Mouse (Mus musculus) adrenal gland, postnatal 25 days (tissue): ENCODE results near the gene Dnajc16. TPM values are rescaled to one million over a fixed set of nuclear protein-coding genes. Genes with fewer than 3 reads are reported as not detected.
"Not testable (repeated sequence)": the region's sequence is repeated elsewhere in the genome, so short reads cannot be mapped to it uniquely, and the experiment has no call there.

Source experiments
- DNase-seq: peaks from one replicate; pipeline ENCODE4 v3.0.0; 2021; ENCODE audit warnings: mixed read lengths
- total RNA-seq: library from RNA; stranded (reverse); gene quantifications from 2 replicates; pipeline ENCODE4 v1.2.3, GENCODE M21; 2021

The Dnajc16 gene
- total RNA-seq, 1 experiment from 2014 or later, result 32.2 TPM

DNA sequence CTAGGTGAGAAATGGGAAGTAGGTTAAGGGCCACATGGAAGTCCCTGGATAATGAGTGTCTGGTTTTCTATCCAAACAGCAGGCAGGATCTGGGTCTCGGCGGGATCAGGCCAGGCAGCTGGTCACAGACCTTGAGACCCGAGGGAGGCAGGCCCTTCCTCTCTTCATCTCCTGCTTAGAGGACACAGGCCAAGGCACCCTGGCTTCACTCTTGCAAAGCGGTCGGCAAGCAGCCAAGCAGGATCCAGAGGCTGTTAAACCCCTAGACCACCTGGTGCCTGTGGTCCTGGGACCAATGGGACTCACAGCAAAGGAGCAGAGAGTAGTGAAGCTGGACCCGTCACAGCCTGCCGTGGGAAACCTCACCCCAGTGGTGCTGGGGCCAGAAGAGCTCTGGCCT lies 5.6 kb upstream of the Dnajc16 start:
- DNase-seq, result peak; percentile 16

DNA sequence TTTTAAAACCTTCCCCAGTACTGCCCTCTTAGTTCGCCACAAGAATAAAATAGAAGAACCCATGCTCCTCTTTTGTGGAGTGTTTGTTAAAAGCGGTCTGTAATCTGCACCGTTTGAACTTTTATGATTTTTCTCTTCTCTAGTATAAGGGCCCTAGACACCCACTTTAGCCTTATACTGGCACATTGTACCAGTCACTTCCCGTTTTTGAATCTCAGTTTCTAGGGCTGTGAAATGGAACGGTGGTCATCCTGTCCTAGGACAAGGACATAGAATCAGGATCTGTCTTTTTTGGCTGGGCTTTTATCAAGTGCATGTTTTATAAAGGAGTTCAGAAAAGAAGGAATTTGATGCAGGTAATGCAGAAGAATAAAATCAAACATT lies 3.4 kb upstream of the Dnajc16 start:
- no peak for DNase-seq

DNA sequence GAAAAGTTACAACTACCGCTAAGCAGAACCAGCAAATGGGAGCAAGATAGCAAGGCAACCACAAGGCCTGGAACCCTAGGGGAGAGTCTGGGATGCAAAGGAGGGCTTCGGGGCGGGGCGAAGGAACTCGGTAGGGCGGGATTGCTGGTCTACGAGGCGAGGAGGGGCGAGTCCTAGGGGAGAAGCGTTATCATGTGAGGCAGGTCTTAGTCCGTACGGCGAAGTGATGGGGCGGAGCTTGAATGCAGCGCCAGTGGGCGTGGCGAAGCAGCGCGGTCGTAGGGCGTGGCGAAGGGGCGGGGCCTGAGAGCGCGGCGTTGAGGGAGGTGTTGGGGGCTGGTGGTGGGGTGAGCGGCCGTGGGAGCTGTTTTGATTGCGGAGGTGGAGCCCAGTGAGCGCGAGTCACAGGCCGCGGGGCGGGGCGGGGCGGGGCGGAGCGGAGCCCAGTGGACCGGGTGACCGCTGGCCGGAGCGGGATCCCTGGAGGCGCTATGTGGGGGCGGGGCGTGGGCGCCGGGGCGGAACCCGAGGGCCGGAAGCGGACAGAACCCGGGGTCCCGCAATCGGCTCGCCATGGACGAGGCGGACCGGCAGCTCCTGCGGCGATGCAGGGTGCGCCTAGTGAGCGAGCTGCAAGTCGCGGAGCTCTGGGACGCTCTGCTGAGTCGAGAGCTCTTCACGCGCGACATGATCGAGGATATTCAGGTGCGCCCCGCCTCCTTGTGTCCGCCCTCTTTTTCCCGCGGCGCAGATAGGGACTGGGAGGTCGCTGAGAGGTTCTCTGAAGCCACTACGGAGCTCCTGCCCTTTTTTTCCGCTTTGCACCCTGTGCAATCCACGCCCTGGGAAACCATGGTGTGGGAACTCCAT lies 2.8 kb upstream of the Dnajc16 start, which contains the start of gene Casp9:
TSS of gene Casp9 (plus strand) at position 331 of the 870 bp plus-strand sequence.
- peak; percentile 98 for DNase-seq

DNA sequence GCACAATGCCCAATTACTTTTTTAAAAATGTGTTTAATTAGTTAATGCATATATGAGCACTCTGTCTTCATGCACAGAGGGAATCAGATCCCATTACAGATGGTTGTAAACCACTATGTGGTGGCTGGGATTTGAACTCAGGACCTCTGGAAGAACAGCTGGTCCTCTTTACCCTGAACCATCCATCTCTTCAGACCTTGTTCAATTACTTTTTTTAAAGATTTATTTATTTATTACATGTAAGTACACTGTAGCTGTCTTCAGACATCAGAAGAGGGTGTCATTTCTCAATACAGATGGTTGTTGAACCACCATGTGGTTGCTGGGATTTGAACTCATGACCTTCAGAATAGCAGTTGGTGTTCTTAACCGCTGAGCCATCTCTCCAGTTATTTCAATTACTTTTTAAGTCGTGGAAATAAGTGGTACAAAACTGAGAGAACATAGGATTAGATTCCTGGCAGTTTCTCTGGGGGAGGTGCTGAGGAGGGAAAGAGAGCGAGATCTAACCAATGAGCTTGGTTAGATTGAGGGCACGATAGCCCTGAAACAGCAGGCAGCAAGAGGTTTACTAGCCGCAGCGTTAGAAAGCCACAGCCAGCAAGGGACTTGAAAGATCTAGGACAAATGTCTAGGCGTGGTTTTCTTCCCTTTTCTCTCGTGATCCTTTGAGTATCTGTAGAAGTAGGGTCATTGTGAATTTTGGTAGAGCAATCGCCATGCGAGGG lies 2.0 kb upstream of the Dnajc16 start:
- no peak for DNase-seq

DNA sequence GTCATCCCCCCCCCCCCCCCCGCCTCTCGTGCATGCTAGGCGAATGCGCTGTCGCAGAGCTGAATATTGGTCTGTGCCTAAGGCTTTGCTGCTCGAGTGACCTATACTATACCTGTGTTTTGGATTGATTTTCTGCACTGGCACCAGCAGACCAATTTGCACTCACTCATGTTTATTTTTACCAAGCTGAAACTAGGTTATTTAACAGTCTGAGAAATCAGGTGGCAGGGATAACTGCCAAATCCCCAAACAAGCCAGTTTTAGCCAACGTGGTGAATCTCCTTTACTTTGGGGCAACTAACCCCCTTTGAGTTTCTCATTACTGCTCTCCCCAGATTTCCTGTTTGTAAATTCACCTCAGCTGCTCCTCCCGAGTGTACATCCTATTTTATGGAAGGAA lies 1.2 kb upstream of the Dnajc16 start:
- no peak for DNase-seq

DNA sequence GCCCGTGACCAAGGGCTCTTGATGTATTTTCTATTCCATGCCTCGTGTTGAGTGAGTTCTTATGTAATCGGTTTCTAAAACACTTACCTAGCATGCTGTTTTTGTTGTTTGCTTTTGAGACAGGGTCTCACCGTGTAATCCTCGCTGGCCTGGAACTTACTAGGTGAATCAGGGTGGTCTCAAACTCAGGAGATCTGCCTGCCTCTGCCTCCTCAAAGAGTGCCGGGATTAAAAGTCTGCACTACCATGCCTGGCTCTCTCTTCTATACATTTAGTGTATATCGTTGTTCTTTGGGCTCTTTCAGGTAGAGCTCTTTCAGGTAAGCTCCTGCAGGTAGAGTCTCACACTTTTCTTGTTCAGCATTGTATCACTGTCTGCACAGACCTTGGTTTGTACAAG lies 755 bp upstream of the Dnajc16 start:
- no peak for DNase-seq

DNA sequence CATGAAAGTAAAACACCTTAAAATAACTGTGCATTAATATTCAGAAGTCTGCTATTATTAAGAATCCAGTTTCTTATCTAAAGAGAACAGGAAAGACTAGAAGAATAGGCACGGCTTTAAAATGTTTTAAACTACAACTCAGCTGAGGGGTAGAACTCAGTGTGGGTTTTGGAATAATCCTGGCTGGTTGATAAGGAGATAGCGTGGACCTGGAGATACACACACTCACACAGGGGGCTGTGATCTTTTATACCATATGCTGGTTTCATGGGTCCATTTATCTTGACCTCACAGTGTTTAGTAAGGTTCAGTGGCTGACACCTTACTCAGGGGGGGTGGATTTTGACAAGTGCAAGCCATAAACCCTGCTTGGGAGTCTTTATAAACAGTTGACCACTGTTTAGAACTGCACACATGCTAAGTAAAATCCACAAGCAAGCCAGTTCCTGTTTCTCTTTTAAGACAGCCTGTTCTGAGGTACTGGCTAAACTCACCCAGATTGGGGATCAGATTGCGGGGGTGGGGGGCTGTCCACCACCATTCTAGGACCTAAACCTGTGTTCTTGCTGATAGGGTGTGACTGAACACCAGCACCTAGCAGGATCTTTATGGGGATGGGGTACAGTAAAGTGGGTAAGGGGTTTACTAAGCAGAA lies 1.0 kb downstream of the Dnajc16 start:
- no peak for DNase-seq

DNA sequence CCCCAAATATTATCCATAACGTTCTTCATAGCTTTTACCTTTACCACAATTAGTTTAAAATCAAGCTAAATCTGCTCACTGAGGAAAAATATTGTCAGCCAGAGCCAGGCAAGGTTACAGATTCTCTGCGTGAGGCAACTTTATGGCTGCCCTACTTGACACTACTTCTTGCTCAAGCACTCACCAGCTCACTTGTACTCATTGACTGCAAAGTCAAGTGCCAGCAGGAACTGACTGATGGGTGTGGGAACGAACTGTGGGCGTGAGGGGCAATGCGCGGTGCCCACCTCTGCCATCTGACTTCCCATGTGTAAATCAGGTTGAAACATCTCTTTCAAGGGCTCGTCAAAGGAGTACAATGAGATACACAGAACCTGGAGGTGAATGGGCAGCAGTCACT lies 3.3 kb downstream of the Dnajc16 start:
- no peak for DNase-seq

DNA sequence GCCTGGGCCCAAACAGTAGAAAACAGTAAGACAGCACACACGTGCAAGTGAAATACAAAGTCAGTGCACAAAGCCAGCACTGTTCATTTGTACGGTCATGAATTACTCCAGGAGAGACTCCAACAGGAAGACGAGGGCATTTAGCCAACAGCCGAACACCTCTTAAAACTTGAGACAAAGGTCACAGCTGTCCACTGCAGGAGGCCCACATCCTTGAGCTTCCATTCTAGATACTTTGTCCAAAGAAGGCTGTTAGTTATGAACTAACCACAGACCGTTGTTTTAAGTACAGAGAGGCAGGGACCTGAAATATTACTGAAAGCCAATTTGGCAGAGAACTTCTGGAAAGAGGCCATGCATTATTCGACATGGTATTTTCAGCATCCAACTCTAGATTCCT lies 3.7 kb downstream of the Dnajc16 start:
- no peak for DNase-seq

DNA sequence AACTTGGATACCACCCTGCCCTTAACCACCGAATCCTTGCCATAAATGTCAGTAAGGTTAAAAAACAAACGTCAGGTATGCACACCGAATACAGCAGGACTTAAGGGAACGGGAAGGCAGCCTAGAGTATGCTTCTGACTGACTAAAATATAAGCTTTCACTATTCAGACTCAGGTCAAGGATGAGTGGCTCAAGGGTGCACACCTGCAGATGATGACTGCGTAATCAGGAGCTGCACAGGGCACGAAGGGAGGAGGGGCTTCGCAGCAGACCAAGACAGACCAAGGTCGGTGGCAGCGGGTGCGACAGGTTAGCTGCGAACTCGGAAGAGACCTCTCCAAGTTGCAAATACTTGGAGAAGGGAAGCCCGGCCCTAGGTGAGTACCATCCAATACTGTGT lies 4.6 kb downstream of the Dnajc16 start:
- no peak for DNase-seq

DNA sequence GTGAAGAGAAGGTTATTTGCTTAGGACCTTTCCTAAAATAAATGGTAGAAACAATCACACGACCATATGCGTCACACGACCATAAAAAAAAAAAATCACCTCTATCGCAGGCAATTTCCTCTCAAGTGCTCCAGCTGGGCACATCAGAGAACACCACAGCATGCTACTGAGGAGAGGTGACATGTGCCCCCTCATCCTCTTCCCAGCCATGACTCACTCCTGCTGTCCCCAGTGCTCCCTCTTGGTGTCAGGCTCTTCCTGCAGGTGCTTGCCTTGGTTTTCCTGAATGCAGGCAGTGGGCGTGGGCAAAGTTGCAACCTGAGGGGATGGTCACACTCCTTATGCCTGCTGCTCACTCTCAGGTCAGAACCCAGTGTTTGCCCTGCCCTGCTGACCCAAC lies 5.9 kb downstream of the Dnajc16 start:
- DNase-seq, result no peak

DNA sequence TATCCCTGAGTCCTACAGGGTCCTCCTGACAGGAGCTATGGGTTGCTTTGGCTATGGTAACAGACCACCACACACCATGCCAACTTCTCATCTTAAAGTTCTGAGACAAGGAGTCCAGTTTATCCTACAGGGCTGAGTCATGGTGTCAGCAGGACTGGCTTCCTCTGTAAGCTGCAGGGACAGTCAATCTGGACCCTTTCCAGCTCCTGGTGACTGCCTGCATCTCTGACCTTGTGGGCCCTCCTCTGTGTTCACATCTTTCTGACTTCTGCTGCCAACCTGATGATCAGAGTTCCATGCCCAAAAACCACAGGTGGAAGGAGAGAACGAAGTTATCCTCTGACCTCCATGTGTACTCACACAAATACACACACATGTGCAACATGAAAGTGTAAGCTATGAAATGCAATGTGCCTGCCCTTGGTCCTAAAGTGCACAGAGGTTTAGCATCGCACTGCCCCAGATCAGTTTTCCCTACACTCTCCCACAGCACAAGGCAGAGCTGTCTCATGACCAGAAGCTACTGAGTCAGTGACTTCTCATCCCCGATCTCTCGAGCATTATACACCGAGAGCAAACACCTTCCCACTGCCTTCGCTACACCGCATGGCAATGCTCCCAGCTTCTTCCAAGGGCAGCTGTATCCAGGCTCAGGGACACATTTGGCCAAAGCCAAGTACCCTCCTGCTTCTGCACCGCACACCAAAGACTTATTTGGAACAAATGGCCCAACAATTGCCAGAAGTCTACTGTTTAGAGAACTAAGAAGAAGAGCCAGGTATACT lies 9.3 kb downstream of the Dnajc16 start:
- DNase-seq, result peak; percentile 59

DNA sequence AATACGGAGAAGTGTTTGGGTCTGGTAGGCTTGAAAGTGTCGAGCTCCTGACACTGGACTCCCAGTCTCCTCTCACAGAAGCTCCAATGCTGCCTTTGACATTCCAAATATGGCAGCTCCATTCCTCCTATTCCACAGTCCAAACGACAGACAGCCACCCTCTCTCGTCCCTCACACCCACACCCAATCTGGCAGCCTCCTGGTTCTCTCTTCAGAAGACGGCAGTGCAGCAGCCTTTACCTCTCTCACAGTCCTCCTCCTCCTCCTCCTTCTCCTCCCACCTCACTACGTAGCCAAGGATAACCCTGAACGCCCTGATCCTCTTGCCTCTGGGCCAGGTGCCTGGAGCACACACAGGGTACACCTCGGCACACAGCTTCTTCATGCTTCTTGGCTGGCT lies 10.9 kb downstream of the Dnajc16 start:
- DNase-seq, result no peak

DNA sequence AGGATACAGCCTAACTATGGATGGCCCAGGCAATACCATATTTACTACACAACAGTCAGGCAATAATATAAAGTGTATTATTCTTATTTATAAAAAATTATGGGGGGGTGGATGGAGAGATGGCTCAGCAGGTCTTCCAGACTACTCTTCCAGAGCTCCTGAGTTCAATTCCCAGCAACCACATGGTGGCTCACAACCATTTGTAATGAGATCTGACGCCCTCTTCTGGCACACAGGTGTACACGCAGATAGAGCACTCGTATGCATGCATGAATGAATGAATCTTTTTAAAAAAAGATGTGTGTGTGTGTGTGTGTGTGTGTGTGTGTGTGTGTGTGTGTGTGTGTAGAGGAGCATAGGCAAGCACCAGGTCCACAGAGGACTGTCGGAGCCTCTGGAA lies 17.7 kb downstream of the Dnajc16 start:
- DNase-seq, result not testable (repeated sequence)

DNA sequence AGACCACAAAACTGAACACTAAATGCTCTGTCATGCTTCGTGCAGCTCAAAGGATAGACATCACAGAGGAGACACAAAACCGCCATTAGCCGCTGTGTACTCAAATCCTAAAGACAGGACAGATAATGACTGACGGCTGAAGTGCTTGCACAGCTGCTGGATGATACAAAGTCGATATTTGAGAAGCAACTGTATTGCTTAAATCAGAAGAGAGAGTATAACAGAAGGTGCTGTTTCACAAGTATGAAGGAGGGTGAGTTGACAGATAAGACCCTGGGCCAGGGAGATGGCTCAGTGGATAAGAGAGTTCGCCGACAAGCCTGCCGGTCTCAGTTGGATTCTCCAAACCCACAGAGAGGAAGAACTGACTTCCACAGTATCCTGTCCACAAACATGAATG lies 18.9 kb downstream of the Dnajc16 start:
- DNase-seq, result no peak

DNA sequence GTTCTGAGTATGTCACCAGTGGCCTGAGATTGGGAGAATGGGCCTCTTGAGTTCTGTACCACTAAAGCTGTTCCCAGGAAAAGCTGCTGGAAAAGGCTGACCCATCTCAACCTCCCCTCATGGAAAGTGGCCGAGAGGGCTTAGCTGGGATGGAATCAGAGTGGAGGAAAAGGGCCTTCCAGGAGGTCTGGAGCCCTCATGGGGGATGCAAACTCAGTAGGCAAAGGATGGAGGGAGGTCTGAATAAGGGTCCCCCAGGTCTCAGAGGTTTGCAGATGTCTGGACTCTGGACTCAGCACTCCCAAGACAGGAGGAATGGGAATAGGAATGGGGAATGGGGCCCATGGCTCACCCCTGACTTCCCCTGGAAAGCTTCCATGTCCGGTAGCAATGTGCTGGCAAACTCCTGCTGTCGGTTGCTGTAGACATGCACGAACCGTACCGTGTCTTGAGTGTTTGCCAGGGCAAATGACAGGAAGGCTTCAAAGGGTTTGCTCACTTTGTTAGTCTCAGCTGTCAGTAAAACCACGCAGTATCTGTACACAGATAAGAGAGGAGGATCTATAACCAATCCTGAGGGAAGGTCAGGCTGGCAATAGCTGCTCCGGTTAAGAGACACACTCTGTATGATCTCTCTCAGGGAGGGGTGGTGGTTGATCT lies 21.1 kb downstream of the Dnajc16 start:
- DNase-seq, result no peak

DNA sequence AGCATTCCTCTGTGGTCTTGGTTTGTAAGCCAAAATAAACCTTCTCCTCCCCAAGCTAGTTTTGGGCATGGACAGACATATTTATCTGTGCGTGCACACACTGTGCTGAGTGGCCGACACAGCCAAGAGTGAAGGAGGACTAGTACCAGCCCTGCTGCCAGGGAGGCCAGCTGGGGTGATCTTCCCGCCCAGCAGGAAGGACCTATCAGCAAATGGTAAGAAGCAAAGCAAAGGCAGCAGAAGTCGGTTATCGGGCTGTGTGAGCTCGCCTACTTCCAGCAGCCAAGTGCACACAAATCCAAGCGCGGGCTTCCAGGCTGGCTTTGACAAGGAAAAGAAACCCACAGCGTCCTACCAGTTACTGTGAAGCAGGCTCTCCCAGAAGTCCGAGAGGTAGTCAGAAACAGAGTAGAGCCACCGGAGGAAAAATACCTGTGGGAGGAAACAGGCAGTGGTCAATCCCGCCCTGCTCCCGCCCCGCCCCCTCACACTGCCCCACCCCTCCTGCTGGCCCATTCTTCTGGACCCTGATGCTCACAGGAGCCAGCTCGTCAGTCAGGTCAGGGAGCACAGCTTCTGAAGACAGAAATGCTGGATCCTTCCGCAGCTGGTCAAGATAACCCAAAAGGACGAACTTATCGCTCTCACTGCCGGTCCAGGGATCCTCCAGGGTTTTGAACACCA lies 23.2 kb downstream of the Dnajc16 start:
- no peak for DNase-seq

DNA sequence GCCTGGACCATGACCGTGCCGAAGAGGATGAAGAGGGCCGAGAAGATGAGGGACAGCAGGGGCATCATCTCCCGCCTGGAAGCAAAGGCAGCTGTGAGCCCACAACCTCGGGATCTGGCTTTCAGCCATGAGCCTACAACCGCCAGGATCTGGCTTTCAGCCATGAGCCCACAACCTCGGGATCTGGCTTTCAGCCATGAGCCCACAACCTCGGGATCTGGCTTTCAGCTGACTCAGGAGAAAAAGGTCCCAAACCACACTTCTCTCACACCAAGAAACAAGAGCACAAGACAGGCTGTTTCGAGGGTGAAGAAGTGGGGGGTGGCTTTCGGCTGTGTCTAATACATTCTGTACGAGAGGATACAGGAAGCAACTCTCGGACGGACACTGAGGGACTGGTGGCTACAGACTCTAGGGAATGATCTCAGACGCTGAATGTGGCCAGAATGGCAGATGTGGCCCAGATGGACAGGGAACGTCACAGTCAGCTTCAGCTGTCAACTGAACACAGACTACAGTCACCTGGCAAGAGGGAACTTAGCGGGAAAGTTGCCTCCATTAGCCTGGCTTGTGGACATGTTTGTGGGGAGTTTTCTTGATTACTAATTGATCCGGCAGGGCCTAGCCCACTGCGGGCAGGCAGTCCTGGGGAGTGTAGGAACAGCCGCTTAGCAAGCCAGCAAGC lies 23.9 kb downstream of the Dnajc16 start:
- no peak for DNase-seq

DNA sequence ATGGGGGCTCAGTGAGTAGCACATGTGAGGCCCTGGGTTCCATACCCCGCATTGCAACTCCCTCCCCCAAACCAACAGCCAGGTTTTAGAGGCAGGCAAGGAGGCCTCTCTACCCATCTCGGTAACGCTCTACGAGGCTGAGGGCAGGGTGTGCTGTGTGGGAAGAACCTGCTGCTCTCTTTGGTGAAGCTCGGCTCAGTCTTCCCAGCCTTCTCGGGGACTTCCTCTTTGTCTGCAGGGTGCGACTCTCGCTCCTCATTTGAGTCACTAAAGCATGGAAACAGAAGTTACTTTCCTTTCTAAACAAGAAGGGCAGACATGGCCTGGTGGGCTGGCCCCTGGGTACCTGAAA lies 24.4 kb downstream of the Dnajc16 start:
- DNase-seq, result no peak

DNA sequence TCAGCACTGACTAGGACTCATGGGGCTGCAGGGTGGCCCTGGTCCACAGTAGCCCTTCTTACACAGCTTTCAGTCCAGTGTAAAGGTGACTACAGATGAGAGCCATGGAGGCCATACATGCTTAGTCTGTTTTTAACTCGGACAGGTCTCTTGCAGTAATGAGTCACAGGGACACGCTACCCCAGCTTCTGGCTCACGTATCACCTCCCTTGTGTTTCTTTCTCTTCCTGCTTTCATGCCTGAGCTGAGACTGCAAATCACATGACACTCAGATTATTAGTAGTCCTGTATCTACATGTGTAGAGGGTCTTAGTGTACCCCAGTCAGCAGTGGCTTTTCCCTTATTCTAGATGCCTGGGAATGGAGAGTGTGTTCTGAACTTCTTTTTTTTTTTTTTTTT lies 25.7 kb downstream of the Dnajc16 start:
- DNase-seq, result no peak

DNA sequence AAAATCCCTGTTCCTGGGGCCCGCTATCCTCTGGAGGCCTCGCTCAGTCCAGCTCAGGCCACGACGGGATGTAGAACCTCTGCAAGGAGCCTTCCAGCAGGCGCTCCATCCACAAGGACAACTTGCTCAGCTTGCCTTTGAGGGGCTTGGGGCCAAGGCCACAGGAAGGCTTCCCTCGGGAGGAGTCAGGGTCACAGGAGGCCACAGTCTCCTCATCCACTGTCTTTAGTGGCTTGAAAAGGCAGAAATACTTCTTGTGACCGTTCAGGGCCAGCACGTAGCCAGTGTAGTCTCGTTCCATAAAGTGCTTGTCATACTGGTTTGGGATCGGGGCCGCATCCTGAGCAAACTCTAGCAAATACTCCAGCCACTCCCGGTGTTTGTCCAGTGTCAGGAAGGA lies 27.3 kb downstream of the Dnajc16 start:
- DNase-seq, result no peak
